Mouse (Mus musculus) small intestine, adult 2 months (tissue): ENCODE data around the gene Pou6f1. TPM values are rescaled to one million over a fixed set of nuclear protein-coding genes. Genes with fewer than 3 reads are reported as not detected.
"Not testable (repeated sequence)": the region's sequence is repeated elsewhere in the genome, so short reads cannot be mapped to it uniquely, and the experiment has no call there.

Source experiments
- H3K27ac ChIP-seq: fragments of 200-500 bp; 2 replicates; pipeline ENCODE4 v1.5.1; 2012; ENCODE audit warnings: low read depth, low read length, control low read depth, inconsistent platforms; ENCODE audit not compliant: insufficient read depth
- H3K27me3 ChIP-seq: fragments of 200-500 bp; 2 replicates; pipeline ENCODE4 v1.6.1; 2012; ENCODE audit warnings: mild to moderate bottlenecking, moderate library complexity, low read length, inconsistent platforms; ENCODE audit not compliant: control insufficient read depth, insufficient read depth
- H3K36me3 ChIP-seq: fragments of 200-500 bp; 2 replicates; pipeline ENCODE4 v1.6.1; 2012; ENCODE audit warnings: mild to moderate bottlenecking, low read length, control low read depth, inconsistent platforms; ENCODE audit not compliant: control insufficient read depth, insufficient read depth
- H3K4me1 ChIP-seq: fragments of 200-500 bp; 2 replicates; pipeline ENCODE4 v1.6.1; 2012; ENCODE audit warnings: low read length, inconsistent platforms, mixed read lengths; ENCODE audit not compliant: control insufficient read depth, insufficient read depth, insufficient read length
- H3K4me3 ChIP-seq: fragments of 200-500 bp; 2 replicates; pipeline ENCODE4 v1.5.1; 2012; ENCODE audit warnings: low read depth, mild to moderate bottlenecking, control low read depth, inconsistent platforms, low read length, moderate library complexity
- CTCF ChIP-seq: fragments of 200-500 bp; IDR thresholded peaks from 2 replicates; pipeline ENCODE4 v1.5.1; 2012; ENCODE audit warnings: low read depth, mild to moderate bottlenecking, control low read depth, inconsistent platforms, low read length, moderate library complexity, mixed read lengths; ENCODE audit not compliant: insufficient replicate concordance, insufficient read length; ENCODE audit errors: extremely low read depth
- POLR2A ChIP-seq: fragments of 200-500 bp; IDR thresholded peaks from 2 replicates; pipeline ENCODE4 v1.6.1; 2012; ENCODE audit warnings: low read depth, mild to moderate bottlenecking, control low read depth, inconsistent platforms, low read length, moderate library complexity
- WGBS: fragments of 180-500 bp; shearing (Covaris S2); methylation state at CpG from one replicate; pipeline ENCODE4 v1.1.7; 2018; 5-methylcytosine and 5-hydroxymethylcytosine counted together
- polyA plus RNA-seq: library from polyadenylated mRNA; depleted of rRNA; stranded (reverse); fragments of >200 nt; gene quantifications from 2 replicates; pipeline ENCODE4 v1.2.3, GENCODE M21; 2012

Gene Pou6f1
- polyA plus RNA-seq, 1 experiment, result 12.0 TPM

GRCm38 (mm10) chr15:100611951-100612350 is 12.2 kb upstream of the Pou6f1 start:
- Histone ChIP-seq H3K36me3 (peaks cover under 1% of the 10 kb centered on the region; the same call in 1 of the 2 replicates), H3K27ac (no peak overlapping the region), H3K4me3 (no peak overlapping the region), H3K27me3 (no peaks in the 10 kb centered on the region), H3K4me1 (peaks cover 11% of the 10 kb centered on the region)
- WGBS, result 88% methylated on average over 7 of the region's 7 CpGs
- TF ChIP-seq POLR2A (no peak), CTCF (no peak)

GRCm38 (mm10) chr15:100606677-100607076 is 6.9 kb upstream of the Pou6f1 start:
- H3K4me3 ChIP-seq, H3K36me3 ChIP-seq, H3K27me3 ChIP-seq, H3K27ac ChIP-seq, H3K4me1 ChIP-seq: not testable (repeated sequence)
- 92% methylated on average over 8 of the region's 8 CpGs for WGBS

- Histone ChIP-seq H3K27me3 (no peaks in the 10 kb centered on the region; the same call in 1 of the 2 replicates), H3K36me3 (no peaks in the 10 kb centered on the region), H3K4me3 (no peak overlapping the region), H3K27ac (no peak overlapping the region), H3K4me1 (peaks cover 9% of the 10 kb centered on the region)
- WGBS, result 59% methylated on average over 3 of the region's 3 CpGs
- no peak for TF ChIP-seq CTCF
- no peak for TF ChIP-seq POLR2A
Measured at GRCm38 (mm10) chr15:100601669-100602068, 1.9 kb upstream of the Pou6f1 start.

GRCm38 (mm10) chr15:100600696-100601272 is 1.0 kb upstream of the Pou6f1 start:
- 63% methylated on average over 21 of the region's 21 CpGs for WGBS
- Histone ChIP-seq H3K27me3 (no peaks in the 10 kb centered on the region; the same call in 1 of the 2 replicates), H3K27ac (no peak overlapping the region), H3K36me3 (no peaks in the 10 kb centered on the region), H3K4me1 (peaks cover 9% of the 10 kb centered on the region), H3K4me3 (no peak overlapping the region; the same call in 1 of the 2 replicates)
- TF ChIP-seq CTCF (no peak), POLR2A (no peak)

- peak; percentile 61; the same call in 1 of the 2 replicates for TF ChIP-seq CTCF
- TF ChIP-seq POLR2A, result 0 out of 2 replicates have a peak, but pooled peaks have one; percentile 27
- 4% methylated on average over 35 of the region's 35 CpGs for WGBS
- H3K27ac ChIP-seq, result no peak overlapping the region
Measured at GRCm38 (mm10) chr15:100600047-100600695, 387 bp upstream of the Pou6f1 start.

GRCm38 (mm10) chr15:100598883-100599275 is 905 bp downstream of the Pou6f1 start:
- no peaks in the 10 kb centered on the region for H3K36me3 ChIP-seq
- peaks cover 9% of the 10 kb centered on the region for H3K4me1 ChIP-seq
- no peak for TF ChIP-seq CTCF
- no peak for TF ChIP-seq POLR2A
- H3K27me3 ChIP-seq, result no peaks in the 10 kb centered on the region; the same call in 1 of the 2 replicates
- H3K4me3 ChIP-seq, result peak overlapping the region; percentile 66
- WGBS, result 1% methylated on average over 12 of the region's 12 CpGs
- H3K27ac ChIP-seq, result peak overlapping the region; percentile 35

More at GRCm38 (mm10) chr15:100600047-100600695, 387 bp upstream of the Pou6f1 start:
- peak overlapping the region; percentile 66 for H3K4me3 ChIP-seq
- no peaks in the 10 kb centered on the region for H3K36me3 ChIP-seq
- H3K27me3 ChIP-seq, result no peaks in the 10 kb centered on the region; the same call in 1 of the 2 replicates
- H3K4me1 ChIP-seq, result peaks cover 9% of the 10 kb centered on the region

- peak overlapping the region; percentile 66 for H3K4me3 ChIP-seq
- WGBS, result 9% methylated on average over 9 of the region's 9 CpGs
- TF ChIP-seq CTCF (no peak), POLR2A (no peak)
- H3K4me1 ChIP-seq, result peaks cover 9% of the 10 kb centered on the region
- H3K27me3 ChIP-seq, result no peaks in the 10 kb centered on the region; the same call in 1 of the 2 replicates
- peak overlapping the region; percentile 35; the same call in 1 of the 2 replicates for H3K27ac ChIP-seq
- no peaks in the 10 kb centered on the region for H3K36me3 ChIP-seq
Measured at GRCm38 (mm10) chr15:100598287-100598882, 1.4 kb downstream of the Pou6f1 start.
